Mouse (Mus musculus) liver, embryonic 11.5 days (tissue): ENCODE measurements around the gene Tmem235. TPM values are rescaled to one million over a fixed set of nuclear protein-coding genes. Genes with fewer than 3 reads are reported as not detected.
A peak's percentile ranks its signal among the peaks of the same experiment; 100 is the strongest.

Experiments
- ATAC-seq: fragments of 200-750 bp; cut with Nextera tagmentation; replicated peaks from 2 replicates; pipeline ENCODE4 v1.8.0; 2017; ENCODE audit warnings: moderate number of reproducible peaks, mild to moderate bottlenecking, moderate TSS enrichment, moderate library complexity; ENCODE audit not compliant: low FRiP score
- DNase-seq: peaks from one replicate; pipeline ENCODE4 v3.0.0-alpha.2; 2017; ENCODE audit warnings: low spot score
- H3K27ac ChIP-seq: fragments of 300-500 bp; sonication (generic); 2 replicates; pipeline ENCODE4 v1.5.1; 2014; ENCODE audit warnings: mild to moderate bottlenecking, low read depth, low read length, control low read depth
- H3K27me3 ChIP-seq: fragments of 300-500 bp; sonication (generic); replicated peaks from 2 replicates; pipeline ENCODE4 v1.6.1; 2014; ENCODE audit warnings: low read length, mixed read lengths; ENCODE audit not compliant: control insufficient read depth, insufficient read depth
- H3K36me3 ChIP-seq: fragments of 300-500 bp; sonication (generic); 2 replicates; pipeline ENCODE4 v1.6.1; 2014; ENCODE audit warnings: mild to moderate bottlenecking, low read length, moderate library complexity, mixed read lengths; ENCODE audit not compliant: control insufficient read depth, insufficient read depth
- H3K4me1 ChIP-seq: fragments of 300-500 bp; sonication (generic); replicated peaks from 2 replicates; pipeline ENCODE4 v1.6.1; 2014; ENCODE audit warnings: low read length, mixed read lengths; ENCODE audit not compliant: control insufficient read depth, insufficient read depth
- H3K4me2 ChIP-seq: fragments of 300-500 bp; sonication (generic); 2 replicates; pipeline ENCODE4 v1.6.1; 2014; ENCODE audit warnings: mild to moderate bottlenecking, control low read depth, moderate library complexity
- H3K4me3 ChIP-seq: fragments of 300-500 bp; sonication (generic); 2 replicates; pipeline ENCODE4 v1.5.1; 2014; ENCODE audit warnings: low read depth, low read length, control low read depth
- H3K9ac ChIP-seq: fragments of 300-500 bp; sonication (generic); 2 replicates; pipeline ENCODE4 v1.6.1; 2014; ENCODE audit warnings: low read depth, low read length, control low read depth
- H3K9me3 ChIP-seq: fragments of 300-500 bp; sonication (generic); 2 replicates; pipeline ENCODE4 v1.6.1; 2016; ENCODE audit warnings: low read length, inconsistent platforms, mixed read lengths; ENCODE audit not compliant: control insufficient read depth
- WGBS: fragments of 180-500 bp; shearing (Covaris S2); extraction: QIAGEN DNeasy Blood & Tissue Kit; methylation state at CpG from one replicate; pipeline ENCODE4 v1.1.7; 2014; 5-methylcytosine and 5-hydroxymethylcytosine counted together
- polyA plus RNA-seq: library from polyadenylated mRNA; unstranded; fragments of >200 nt; fragmentation: Nextera tagmentation; extraction: Ambion mirVana; gene quantifications from 2 replicates; pipeline ENCODE4 v1.2.1, GENCODE M21; 2014

The Tmem235 gene
- polyA plus RNA-seq, 1 experiment from 2014 or later, result not detected

- Histone ChIP-seq H3K9ac (peak within 1 kb of the TSS; percentile 91), H3K36me3 (peaks cover 21% of the 10 kb centered on the region), H3K27me3 (no peaks in the 10 kb centered on the region), H3K9me3 (no peaks in the 10 kb centered on the region), H3K4me3 (peak within 1 kb of the TSS; percentile 86), H3K4me1 (peaks cover 23% of the 10 kb centered on the region), H3K4me2 (peak within 1 kb of the TSS; percentile 70), H3K27ac (peak within 1 kb of the TSS; percentile 92)
- DNase-seq (peak; percentile 97), ATAC-seq (peak; percentile 90)
- under 1% methylated on average over 50 of the region's 51 CpGs for WGBS
Observed at GRCm38 (mm10) chr11:117848985-117849671, 11.4 kb upstream of the Tmem235 start, which contains the start of gene Birc5. TSS of gene Birc5 (plus strand) at chr11:117849251.

DNA sequence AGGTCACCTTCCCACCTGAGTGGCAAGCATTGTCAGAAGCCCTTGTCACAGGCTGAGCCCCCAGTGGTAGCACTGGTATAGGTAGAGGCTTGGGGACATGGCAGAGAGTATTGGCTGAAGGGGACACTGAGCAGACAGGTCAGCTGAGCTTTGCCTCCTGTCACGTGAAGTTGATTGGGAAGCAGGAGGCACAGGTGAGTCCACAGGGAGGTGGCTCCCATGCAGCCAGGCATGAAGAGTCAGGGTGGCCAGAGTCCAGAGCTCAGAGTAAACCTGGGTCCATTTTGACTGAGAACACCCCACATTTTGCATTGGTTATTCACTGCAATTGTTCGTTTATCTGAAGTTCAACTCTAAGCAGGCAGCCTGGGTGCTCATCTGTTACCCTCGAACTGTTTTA lies 7.7 kb upstream of the Tmem235 start:
- peaks cover 9% of the 10 kb centered on the region for H3K4me1 ChIP-seq
- H3K27ac ChIP-seq, result no peak overlapping the region
- H3K36me3 ChIP-seq, result peaks cover 51% of the 10 kb centered on the region
- no peak overlapping the region for H3K9ac ChIP-seq
- H3K4me2 ChIP-seq, result no peak overlapping the region
- H3K4me3 ChIP-seq, result no peak overlapping the region
- WGBS, result 93% methylated on average over 3 of the region's 3 CpGs
- no peaks in the 10 kb centered on the region for H3K9me3 ChIP-seq
- no peak for DNase-seq
- no peaks in the 10 kb centered on the region for H3K27me3 ChIP-seq
- ATAC-seq, result no peak

DNA sequence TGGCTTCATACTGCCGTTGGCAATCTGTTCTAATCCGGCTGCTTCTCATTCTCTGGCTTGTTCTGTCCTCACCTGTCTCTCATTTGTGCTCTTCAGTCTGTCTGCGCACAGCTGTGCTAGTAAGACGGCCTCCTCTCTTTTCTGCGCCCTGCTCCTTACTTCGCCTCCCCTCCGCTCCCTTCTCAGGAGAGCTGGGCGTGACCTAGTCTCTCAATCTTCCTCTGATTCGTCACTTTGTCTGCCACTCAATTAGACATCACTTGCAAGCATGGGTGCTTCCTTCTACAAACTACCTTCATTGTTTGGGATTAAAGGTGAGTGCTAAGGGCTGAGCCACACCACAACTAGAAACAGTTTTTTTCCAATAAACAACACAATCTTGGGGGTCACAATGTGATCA lies 6.3 kb upstream of the Tmem235 start:
- ATAC-seq (no peak), DNase-seq (no peak)
- H3K27me3 ChIP-seq, result peaks cover 8% of the 10 kb centered on the region
- no peaks in the 10 kb centered on the region for H3K9me3 ChIP-seq
- H3K4me2 ChIP-seq, result no peak overlapping the region
- H3K9ac ChIP-seq, result no peak overlapping the region
- 92% methylated on average over 9 of the region's 9 CpGs for WGBS
- no peak overlapping the region for H3K27ac ChIP-seq
- no peak overlapping the region for H3K4me3 ChIP-seq
- peaks cover 5% of the 10 kb centered on the region for H3K4me1 ChIP-seq
- peaks cover 51% of the 10 kb centered on the region for H3K36me3 ChIP-seq

DNA sequence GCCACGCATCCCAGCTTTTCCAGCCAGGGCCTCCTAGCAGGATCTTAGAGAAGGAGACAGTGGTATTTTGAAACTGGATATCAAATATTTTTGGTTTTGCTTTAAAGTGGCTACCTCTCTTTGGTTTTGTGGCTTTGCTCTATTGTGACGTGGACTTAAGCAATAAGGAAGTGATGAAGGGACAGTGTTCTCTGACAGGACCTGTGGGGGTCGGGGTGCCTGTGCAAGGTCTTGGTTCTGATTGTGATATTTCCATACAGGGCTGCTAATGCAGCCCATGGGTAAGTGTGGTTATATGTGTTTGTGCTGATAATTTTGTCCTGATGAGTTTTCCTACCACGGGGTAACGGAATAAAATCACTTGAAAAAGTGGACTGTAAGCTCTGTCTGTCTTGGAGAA lies 5.2 kb upstream of the Tmem235 start:
- WGBS, result 92% methylated on average over 5 of the region's 5 CpGs
- Histone ChIP-seq H3K9me3 (no peaks in the 10 kb centered on the region), H3K4me3 (no peak overlapping the region), H3K9ac (no peak overlapping the region), H3K36me3 (peaks cover 51% of the 10 kb centered on the region), H3K27me3 (peaks cover 19% of the 10 kb centered on the region), H3K4me1 (peaks cover 7% of the 10 kb centered on the region), H3K4me2 (no peak overlapping the region), H3K27ac (no peak overlapping the region)
- no peak for ATAC-seq
- no peak for DNase-seq

GRCm38 (mm10) chr11:117855975-117856374 lies 4.6 kb upstream of the Tmem235 start:
- Histone ChIP-seq H3K27ac (no peak overlapping the region), H3K27me3 (peaks cover 25% of the 10 kb centered on the region), H3K4me3 (no peak overlapping the region), H3K9ac (no peak overlapping the region), H3K4me2 (no peak overlapping the region), H3K9me3 (no peaks in the 10 kb centered on the region), H3K4me1 (peaks cover 8% of the 10 kb centered on the region), H3K36me3 (peaks cover 51% of the 10 kb centered on the region)
- ATAC-seq (no peak), DNase-seq (no peak)
- WGBS, result 87% methylated on average over 1 of the region's 1 CpGs

DNA sequence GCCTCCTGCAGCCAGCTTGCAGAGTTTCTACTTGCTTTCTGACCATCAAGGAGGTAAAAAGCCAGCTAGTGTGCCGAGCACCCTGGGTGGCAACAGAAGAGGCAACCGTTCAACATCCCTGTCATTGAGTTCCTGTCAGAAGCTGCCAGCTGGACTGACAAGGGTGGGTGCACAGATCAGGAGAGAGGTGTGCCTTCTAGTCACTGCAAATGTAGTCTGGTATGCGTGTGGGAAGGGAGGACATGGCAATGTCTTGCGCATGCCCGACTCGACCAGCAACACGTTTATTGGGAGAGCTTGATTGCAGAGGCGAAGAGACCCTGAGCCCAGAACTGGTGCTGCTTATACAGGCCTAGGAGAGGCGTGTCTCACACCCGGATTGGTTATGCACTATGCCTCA lies 3.1 kb upstream of the Tmem235 start:
- H3K27me3 ChIP-seq, result peaks cover 39% of the 10 kb centered on the region
- no peak overlapping the region for H3K27ac ChIP-seq
- DNase-seq, result no peak
- no peak overlapping the region for H3K4me3 ChIP-seq
- no peaks in the 10 kb centered on the region for H3K9me3 ChIP-seq
- ATAC-seq, result 0 out of 2 replicates have a peak, but pooled peaks have one; percentile 18
- H3K4me2 ChIP-seq, result no peak overlapping the region
- 87% methylated on average over 10 of the region's 10 CpGs for WGBS
- peaks cover 44% of the 10 kb centered on the region for H3K36me3 ChIP-seq
- no peak overlapping the region for H3K9ac ChIP-seq
- H3K4me1 ChIP-seq, result peaks cover 8% of the 10 kb centered on the region

DNA sequence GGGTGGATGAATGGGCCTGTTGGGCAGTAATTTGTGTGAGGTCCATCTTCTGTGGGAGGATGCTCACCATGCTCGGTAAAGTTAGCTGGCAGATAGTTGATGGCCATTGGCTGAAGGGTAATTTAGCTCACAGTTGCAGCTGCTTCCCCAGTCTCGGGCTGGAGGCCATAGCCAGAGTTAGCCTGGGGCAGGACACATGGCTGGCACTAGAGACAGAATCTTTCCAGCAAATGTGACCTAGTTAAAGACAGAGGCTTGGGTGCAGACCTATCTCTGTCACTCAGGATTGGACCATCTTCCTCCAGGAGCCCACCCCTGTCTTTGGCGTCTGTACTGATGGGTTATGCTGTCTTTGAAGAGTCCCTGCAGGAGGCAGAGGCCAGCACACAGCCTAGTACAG lies 2.2 kb upstream of the Tmem235 start:
- no peak overlapping the region for H3K9ac ChIP-seq
- peaks cover 47% of the 10 kb centered on the region for H3K27me3 ChIP-seq
- DNase-seq, result no peak
- no peak overlapping the region for H3K4me3 ChIP-seq
- H3K27ac ChIP-seq, result no peak overlapping the region
- H3K9me3 ChIP-seq, result no peaks in the 10 kb centered on the region
- ATAC-seq, result peak; percentile 25; the same call in 1 of the 2 replicates
- peaks cover 34% of the 10 kb centered on the region for H3K36me3 ChIP-seq
- WGBS, result 58% methylated on average over 3 of the region's 3 CpGs
- peaks cover 8% of the 10 kb centered on the region for H3K4me1 ChIP-seq
- no peak overlapping the region for H3K4me2 ChIP-seq

- 33% methylated on average over 11 of the region's 11 CpGs for WGBS
- Histone ChIP-seq H3K27ac (no peak overlapping the region), H3K36me3 (no peaks in the 10 kb centered on the region), H3K4me2 (no peak overlapping the region), H3K4me1 (peaks cover 8% of the 10 kb centered on the region), H3K9me3 (no peaks in the 10 kb centered on the region), H3K4me3 (no peak overlapping the region), H3K27me3 (peaks cover 56% of the 10 kb centered on the region), H3K9ac (0 out of 2 replicates have a peak overlapping the region, but pooled peaks have one; percentile 14)
- DNase-seq, result no peak
- no peak for ATAC-seq
Observed at GRCm38 (mm10) chr11:117863174-117863856, 2.8 kb downstream of the Tmem235 start.

GRCm38 (mm10) chr11:117864805-117865204 lies 4.3 kb downstream of the Tmem235 start:
- 53% methylated on average over 2 of the region's 2 CpGs for WGBS
- no peak overlapping the region for H3K4me2 ChIP-seq

More at GRCm38 (mm10) chr11:117864805-117865204, 4.3 kb downstream of the Tmem235 start:
- H3K36me3 ChIP-seq, result no peaks in the 10 kb centered on the region
- no peak overlapping the region for H3K4me3 ChIP-seq
- peaks cover 43% of the 10 kb centered on the region for H3K27me3 ChIP-seq
- peaks cover 6% of the 10 kb centered on the region for H3K4me1 ChIP-seq
- no peak overlapping the region for H3K9ac ChIP-seq
- no peak overlapping the region for H3K27ac ChIP-seq
- H3K9me3 ChIP-seq, result no peaks in the 10 kb centered on the region
- DNase-seq (no peak), ATAC-seq (no peak)
